Mouse (Mus musculus): Measurements from ENCODE around the gene Srgap1.

Srgap1 gene

DNA sequence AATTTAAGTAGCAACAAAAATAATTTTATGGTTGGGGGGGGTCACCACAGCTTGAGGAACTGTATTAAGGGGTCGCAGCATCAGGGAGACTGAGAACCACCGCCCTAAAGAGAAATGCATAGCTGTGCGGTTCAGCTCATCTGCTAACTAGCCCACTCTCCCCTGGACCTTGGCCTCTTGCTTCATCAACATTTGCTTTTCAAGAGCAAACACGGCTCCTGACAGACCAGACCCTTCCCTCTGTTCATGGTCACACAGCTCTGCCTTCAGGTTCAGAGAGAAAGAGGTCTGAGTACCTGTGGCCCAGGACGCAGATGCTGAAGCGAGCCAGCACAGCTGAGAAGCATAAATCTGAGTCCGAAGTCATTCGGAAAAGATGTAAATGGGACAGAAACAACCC lies 29.4 kb downstream of the Srgap1 start:
- intact Hi-C loops (cut with DNase I) = no loop called here

DNA sequence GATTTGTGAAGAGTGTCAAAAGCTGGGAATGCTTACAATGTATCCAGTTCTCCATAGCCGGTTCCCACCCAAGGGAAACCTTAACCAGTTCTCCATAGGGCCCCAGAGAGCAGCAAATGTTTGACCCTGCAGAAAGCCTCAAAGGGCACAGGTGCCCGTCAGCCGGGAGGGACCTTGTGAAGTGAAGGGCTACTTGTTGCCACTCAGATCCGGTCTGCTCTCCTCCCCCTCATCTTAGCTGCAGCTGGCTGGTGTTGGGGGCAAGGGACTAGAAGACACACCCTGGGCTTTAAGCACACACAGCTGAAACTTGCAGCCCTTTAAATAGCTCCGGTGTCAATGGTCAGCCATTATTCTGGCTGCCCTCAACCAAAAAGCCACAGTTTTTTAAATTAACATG lies 30.1 kb downstream of the Srgap1 start:
- intact Hi-C loops (cut with DNase I) = no loop called here

DNA sequence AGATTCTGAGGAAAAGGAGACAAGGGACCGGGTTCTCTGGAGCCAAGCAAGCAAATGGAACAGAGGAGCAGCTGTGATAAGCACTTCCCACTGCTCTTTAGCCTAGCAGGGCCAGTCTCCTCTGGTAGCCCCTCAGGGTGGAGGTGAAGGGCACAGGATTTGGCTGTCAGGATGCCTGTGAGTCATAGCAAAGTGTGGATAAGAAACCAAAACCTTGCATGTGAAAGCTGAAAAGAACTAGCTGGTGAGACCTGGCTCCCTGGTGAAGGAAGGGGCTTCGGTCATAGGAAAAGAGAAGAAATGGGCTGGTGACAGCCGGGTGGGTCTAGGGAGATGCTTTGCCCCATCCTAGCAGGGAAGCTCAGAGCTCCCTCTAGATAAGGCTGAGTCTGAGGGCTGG lies 30.5 kb downstream of the Srgap1 start:
- intact Hi-C loops (cut with DNase I) = no loop called here

DNA sequence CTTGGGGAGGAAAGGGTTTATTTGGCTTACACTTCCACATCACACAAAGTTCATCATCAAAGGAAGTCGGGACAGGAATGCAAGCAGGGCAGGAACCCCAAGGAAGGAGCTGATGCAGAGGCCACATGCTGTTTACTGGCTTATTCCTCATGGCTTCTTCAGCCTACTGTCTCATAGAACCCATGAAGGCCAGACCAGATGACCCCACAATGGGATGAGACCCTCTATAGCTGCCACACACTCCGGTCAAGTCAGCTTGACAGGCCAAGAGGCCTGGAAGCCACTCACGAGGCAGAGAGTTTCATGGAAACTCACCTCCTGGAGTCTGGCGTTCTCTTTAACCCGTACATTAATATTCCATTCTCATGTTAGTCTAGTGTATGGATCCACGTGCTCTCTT lies 34.8 kb downstream of the Srgap1 start:
- intact Hi-C loops (cut with DNase I) = no loop called here

DNA sequence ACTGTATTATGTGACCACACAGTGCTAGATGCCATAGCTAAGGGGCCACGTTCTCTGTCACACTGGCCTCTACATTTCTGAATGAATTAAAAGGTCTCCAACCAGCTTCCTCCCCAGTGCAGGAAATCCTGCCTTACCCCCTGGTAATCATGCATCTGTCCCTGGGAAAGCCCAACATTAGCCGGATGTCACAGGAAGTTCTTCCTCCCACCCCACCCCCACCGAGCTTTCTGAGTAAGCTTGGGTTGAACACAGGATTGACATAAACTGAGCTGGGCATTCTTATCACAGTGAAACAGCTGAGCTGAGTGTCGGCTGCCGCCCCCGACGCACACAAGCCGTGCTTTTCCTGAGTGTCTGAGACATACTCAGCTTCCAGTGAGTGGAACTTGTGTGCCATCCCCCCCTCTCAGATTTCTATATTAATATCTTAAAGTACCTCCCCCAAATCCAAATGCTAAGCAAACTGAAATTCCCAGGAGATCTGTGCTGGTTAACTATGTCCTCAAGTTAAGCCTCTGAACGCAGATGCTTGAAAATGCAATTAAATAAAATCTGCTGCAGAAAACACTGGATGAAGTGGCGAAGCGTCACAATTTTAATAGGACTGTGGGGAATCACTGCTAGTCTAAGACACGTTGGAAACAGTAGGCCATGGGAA lies 38.3 kb downstream of the Srgap1 start:
- intact Hi-C loops (cut with DNase I) = no loop called here

DNA sequence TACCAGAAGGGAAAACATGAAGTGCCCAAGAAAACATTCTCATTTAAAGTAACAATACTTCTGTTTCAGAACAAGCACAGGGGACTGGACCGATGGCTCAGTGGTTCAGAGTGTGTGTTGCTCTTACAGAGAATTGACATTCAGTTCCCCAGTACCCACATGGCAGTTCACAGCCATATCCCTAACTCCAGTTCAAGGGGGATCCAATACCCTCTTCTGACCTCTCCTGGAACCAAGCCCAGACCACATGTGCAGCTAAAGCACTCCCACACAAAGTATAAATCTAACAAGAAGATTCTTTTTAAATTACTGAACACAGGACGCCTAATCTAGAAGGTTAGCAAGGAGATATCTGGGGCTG lies 38.8 kb downstream of the Srgap1 start:
- intact Hi-C loops (cut with DNase I) = no loop called here

DNA sequence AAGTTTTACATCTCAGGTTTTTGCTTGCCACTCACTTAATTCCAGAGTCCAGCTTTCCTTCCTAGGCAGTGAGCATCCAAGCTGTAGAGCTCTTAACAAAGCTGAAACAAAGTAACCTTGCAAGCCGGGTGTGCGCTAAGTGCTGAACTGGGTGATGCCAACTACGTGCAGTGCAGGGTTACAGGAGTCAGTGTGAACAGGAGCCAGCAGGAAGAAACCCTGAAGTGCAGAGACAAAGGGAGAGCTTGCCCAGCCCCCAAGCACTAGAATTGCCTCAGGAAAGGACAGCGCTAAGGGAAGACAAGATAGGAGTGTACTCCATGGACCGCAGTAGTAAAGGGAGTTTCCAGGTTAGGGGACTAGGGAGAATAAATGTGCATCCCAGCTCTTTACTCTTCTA lies 40.5 kb downstream of the Srgap1 start:
- intact Hi-C loops (cut with DNase I) = no loop called here

DNA sequence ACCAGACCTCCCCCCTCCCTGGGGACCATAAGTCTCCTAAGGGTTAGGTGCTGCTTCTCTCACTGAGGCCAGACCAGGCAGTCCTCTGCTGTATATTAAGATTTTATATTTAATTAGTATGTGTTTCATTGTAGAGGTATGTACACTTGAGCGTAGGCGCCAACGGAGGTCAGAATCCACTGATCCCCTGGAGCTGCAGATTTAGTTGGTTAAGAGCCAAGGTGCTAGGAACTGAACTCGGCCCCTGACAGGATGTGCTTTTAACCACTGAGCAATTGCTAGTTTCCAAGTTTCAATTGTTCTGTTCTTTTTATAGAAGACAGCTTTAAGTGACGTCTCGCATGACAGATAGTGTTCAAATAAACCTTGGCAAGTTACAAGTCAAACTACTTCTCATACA lies 41.0 kb downstream of the Srgap1 start:
- intact Hi-C loops (cut with DNase I) = no loop called here

DNA sequence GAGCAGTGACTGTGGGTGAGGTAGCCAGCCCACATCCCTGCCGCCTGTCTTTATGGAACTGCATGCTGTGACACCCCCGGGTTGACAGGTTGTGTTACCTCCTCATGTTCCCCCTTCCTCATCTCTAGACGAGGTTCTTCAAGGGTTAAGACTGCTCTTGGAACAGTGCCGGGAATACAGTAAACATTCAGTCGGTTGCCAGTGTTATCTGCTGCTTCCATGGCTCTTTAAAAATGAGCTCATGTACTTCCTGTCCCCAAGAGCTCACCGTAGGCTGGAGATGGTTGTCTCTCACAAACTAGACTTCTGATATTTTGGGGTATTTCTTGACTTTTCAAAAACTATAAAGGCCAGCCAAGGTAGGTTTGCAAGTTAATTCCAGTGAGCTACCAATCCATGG lies 41.6 kb downstream of the Srgap1 start:
- intact Hi-C loops (cut with DNase I) = no loop called here

DNA sequence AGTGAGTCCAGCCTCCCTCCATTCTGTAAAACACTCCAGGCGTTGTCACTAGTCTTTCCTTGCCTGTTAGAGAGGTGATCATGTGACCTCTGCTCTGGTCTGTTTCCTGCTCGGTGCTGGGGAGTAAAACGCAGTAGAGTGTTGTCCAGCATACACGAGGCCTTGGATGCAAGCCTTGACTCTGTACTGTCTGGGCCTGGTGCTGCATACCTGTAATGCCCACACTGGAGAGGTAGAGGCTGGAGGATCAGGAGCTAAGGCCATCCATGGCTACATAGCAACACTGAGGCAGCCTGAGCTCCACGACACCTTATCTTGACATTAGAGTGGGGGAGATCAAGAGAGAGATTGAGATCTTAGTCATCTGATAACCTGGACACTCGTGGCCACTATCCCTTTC lies 44.2 kb downstream of the Srgap1 start:
- intact Hi-C loops (cut with DNase I) = no loop called here

DNA sequence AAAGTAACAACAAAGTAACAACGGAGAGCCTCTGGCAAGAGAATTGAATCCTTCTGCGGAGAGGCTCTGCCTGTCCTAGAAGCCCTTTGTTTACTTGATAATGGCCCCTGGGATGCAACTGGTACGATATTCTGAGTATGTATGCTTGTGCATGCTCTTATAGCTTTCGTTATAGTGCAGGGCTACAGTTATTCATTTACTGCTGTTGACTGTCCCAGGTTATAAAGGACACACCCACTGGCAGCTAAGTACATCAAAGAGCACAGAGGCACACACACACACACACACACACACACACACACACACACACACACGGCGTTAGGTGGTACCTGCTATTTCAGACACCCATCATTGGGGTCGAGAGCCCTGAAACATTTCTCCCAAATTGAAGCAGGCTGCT lies 48.3 kb downstream of the Srgap1 start:
- intact Hi-C loops (cut with DNase I) = no loop called here

DNA sequence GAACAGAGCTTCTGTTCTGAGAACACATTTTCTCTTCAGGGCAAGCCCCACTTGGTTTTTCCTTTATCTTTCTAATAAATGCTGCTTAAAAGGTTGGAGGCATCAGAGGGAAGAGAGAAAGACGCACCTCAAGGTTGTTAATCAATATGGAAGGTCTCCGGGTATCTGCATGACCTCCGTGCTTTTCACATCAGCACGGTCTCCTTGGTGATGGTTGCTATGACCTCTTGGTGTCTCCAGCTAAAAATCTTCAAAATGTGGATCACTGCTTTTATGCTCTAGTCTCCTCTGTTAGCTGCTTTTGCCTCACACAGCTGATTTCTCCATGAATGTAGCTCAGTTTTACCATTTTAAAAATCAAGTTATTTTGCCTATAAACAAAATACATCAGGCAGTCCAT lies 50.6 kb downstream of the Srgap1 start:
- intact Hi-C loops (cut with DNase I) = no loop called here

DNA sequence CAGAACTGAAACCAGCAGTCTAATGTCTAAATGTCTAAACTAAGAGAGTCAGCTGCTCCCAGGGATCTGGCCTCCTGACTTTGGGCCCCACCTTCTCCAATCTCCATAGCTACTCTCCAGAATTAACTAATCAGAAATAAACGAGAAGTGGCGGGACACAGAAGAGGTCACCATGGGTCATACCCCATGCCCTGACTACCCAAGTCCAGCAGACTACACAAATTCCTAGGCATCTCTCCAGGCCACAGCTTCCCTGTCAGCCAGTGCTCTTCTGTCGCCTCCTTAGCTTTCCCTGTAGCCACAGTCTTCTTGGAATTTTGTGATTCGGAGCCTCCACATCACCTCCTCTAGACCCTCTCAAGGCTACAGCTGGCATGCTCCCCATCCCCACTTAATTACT lies 51.7 kb downstream of the Srgap1 start:
- intact Hi-C loops (cut with DNase I) = no loop called here

DNA sequence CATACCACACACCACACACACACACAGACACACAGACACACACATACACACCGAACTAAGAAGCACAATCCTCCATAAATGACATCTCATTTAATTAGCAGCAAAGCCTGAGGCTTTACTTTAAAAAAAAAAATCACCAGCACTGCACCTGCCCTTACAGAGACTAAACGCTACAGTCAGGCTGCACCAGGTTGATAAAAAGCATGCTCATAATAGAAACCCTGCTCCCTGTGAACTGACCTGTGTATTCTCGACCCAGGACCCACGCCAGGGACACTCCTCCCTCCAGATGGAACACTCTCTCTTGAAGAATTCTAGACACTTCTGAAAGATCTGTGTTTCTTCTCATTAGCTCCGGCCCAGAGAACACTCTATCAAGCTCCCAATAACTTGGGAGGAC lies 52.5 kb downstream of the Srgap1 start:
- intact Hi-C loops (cut with DNase I) = no loop called here

DNA sequence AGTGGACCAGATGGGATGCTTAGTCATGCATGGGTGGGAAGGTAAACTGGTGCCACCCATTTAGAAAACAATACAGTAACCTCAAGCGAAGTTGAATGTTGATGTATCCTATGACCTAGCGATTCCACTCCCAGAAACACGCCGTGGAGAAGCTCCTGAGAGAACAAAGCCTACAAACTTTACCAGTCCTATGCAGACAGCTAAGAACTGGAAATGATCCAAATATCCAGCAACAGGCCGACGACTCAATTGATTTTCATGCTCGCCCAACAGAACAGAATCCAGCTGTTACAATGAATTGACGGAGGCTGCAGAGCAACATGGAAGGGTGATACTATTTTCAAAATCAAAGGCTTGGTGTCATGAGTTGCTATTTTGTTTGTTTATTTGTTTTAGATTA lies 54.5 kb downstream of the Srgap1 start:
- intact Hi-C loops (cut with DNase I) = no loop called here

DNA sequence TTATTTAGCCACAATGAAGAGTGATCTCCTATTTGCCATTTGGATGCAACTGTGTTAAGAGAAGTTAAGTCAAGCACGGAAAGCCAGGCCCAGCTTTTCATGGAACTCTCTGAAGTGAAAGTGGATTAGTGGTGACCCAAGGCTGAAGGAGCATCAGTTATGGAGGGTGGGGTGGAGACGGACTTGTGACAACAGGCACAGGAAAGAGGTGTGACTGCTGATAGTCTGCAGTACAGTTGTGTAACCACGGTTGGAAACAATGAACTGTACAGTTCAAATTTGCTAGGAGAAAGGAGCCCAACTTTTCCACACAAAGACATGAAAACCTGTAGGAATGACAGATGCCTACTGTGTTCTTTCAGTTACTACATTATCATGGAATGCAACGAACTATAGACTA lies 60.1 kb downstream of the Srgap1 start:
- intact Hi-C loops (cut with DNase I) = no loop called here

DNA sequence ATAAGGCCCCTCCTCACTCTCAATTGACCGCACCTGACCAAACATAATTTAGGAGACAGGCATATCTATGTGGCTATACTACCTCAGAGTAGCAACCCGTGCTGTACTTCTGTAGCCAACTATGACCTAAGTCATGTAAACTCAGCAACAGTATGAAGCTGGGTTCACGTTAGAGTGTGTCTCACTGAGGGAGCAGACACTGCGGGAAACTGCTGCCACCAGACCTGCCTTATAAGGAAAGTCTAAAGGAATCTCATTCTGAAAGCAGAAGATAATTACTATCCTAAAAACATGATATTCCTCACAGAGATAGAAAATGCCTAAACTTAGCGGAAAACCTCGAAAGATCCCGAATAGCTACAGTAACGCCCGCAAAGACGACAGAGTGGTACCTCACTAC lies 62.2 kb downstream of the Srgap1 start:
- intact Hi-C loops (cut with DNase I) = no loop called here

DNA sequence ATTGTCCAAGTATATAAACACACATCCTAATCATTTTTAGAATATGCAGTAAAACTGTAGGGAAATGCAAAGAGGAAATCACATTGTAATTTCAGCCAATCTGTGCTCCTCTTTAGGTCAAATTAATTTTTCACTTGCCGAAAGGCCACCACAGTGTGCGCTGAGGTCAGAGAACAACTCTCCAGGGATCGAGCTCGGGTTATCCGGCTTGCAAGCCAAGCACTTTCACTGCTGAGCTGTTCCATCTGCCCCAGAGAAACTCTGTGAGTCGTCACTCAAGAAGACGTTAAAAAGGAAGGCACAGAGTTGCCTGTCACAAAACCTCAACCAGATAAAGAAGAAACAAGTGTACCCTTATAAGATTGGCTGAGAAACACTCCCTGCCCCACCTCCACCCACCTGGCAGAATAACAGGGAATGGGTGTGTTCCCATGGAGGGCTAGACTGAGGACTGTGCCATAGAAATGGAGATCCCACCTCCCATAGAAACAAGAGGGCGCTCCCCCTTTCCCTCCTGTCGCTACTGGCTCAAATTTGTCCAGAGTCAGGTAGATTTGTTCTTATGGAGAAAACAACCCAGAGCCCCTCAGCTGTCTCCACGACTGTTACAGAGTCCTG lies 63.0 kb downstream of the Srgap1 start:
- intact Hi-C loops (cut with DNase I) = no loop called here

DNA sequence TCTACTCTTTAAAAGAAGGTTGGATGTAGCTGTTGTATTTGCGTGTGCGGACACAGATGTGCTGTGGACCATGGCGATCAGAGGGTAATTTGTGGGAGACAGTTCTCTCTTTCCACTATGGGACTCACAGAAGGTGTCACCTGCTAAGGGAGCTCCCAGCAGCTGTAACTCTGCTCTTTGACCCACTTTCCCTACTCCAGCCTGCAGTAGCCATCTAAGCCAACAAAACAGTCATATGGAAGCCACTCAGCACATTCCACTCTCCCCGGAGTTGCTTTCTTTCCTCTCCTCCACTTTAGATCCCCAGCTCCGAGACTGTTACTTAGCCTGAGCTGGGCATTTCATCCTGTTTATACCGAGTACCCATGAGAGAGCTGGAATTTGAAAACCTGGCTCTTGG lies 71.8 kb downstream of the Srgap1 start:
- intact Hi-C loops (cut with DNase I) = no loop called here

DNA sequence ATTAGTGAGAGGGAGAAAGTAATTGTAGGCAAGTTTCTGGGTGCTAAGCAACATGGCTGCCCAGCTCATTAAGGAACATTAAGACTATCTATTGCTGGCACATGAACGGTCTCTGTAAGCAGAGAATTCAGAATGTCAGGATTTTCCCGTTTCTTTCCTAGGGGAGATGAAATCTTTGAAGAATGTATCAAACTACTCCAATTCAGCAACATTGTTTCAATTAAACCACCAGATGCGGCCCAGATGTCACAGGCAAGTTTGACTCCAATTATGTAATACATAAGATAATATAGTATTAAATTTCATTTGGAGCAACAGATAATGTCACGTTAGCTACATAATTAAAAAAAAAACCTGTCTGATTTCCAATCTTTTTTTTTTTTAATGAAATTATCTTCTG lies 72.5 kb downstream of the Srgap1 start:
- intact Hi-C loops (cut with DNase I) = no loop called here

DNA sequence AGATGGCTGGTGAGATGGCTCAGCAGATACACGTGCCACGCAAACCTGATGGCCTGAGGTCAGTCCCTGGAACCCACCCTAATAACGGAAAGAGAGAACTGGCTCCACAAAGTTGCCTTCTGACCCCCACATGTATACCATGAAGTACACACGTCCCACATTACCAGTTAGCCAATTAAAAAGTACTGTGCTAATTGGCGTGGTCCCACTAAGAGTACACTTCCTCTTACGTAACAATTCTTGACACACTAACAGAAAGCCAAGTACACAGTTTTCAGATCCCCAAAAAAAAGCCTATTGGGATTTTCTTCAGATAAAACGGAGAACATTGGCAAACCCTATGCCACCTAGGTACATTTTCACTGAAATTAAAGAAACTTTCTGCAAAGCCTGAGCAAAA lies 73.8 kb downstream of the Srgap1 start:
- intact Hi-C loops (cut with DNase I) = no loop called here

DNA sequence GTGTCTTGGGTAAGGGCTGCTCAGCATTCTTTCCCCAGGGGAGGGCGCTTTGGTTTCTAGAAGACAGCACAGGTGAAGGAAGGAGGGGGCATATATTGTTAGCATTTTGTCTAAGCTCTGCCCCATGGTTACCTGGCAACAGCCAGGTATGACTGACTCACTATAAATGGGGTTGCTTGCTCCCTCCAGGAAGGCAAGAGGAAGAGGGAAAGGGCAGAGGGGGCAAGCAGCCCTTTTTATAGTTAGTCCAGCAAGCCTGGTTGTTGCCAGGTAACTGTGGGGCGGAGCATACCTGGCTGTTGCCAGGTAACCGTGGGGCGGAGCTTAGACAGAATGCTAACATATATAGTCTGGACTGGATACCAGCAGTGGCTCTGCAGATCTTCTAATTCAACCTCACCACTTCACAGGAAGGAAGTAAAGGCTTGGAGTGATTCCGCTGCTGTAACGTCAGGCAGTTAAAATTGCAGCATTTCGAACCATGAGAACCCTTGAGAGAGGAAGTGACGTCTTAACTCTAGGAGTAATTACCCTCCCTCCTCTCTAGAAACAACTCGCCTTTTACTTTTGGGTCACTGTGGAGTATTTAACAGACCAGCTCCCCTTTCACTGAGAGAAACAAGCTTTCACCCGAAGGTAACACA lies 74.7 kb downstream of the Srgap1 start:
- intact Hi-C loops (cut with DNase I) = no loop called here

DNA sequence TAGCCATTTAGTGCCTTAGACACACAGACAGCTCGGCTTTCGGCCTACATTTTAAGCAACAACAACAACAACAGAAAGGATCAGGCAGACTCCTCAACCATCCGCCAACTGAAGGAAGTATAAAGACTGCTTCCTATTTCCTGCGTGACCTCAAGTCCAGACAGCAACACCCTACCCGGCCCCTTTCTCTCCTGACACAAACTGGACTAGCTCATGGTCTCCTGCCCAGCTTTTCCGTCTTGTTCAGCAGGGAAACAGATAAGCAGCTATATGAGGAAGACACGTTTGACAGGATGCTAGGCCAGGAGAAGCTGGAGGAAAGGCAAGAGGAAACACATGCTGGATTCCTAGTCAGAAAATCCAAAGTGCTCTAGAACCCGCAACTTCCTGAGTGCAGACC lies 75.5 kb downstream of the Srgap1 start:
- intact Hi-C loops (cut with DNase I) = no loop called here
